Mouse (Mus musculus) kidney, adult 2 months (tissue): ENCODE data around the gene Cpne2.

Experiments used
- CTCF ChIP-seq: fragments of 200-500 bp; conservative IDR thresholded peaks from 2 replicates; pipeline ENCODE4 v1.5.1; 2011; ENCODE audit warnings: low read depth, mild to moderate bottlenecking, control low read depth, low read length, moderate library complexity, mixed read lengths; ENCODE audit not compliant: insufficient read depth, insufficient read length
- POLR2A ChIP-seq: fragments of 200-500 bp; IDR thresholded peaks from one replicate; pipeline ENCODE4 v1.6.1; 2011; ENCODE audit warnings: low read depth, low read length, control low read depth

- no peak for TF ChIP-seq POLR2A
- TF ChIP-seq CTCF = no peak
Measured at GRCm38 (mm10) chr8:94571896-94572295, 39.1 kb downstream of the Cpne2 start.
